Mouse (Mus musculus): ENCODE measurements at regions not wholly inside any gene's neighbourhood (a gene's known extent, or its start where the extent isn't known, plus 50 kb on each side); places are given as distances from the start of the nearest gene placed in this dataset.

DNA sequence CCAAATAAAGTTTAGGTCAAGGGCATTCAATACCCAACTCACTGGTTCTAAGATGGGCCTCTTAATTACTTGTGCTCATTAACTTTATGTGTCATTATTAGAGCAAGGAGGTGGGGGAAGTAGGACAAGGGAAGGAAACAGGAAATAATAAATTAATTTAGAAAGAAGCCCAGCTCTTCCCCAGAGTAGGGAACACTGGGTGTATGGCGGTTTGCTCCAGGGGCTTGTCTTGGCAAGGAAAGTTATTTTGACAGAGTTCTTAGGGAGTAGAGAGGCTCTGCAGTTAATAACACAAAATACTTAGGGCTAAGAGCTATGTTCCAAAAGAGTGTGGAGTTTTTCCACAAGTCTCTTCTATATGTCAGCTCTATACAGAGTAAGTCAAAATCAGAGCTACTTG is 135.0 kb upstream of the Lef1 start:
- no peak for TF ChIP-seq POLR2A (IDR thresholded peaks at IDR 0.05; ENCODE audit: borderline replicate concordance, extremely low read depth, insufficient read depth, insufficient read length, poor library complexity, severe bottlenecking)
- TF ChIP-seq CTCF (IDR thresholded peaks at IDR 0.05; ENCODE audit: borderline replicate concordance, extremely low read depth, insufficient read depth, insufficient read length), result no peak
